Mouse (Mus musculus) heart, embryonic 16.5 days (tissue): ENCODE measurements around the gene Cyfip1. TPM values are rescaled to one million over a fixed set of nuclear protein-coding genes. Genes with fewer than 3 reads are reported as not detected.

Experiments used
- ATAC-seq: fragments of 200-750 bp; cut with Nextera tagmentation; replicated peaks from 2 replicates; pipeline ENCODE4 v1.8.0; 2017; ENCODE audit warnings: moderate number of reproducible peaks; ENCODE audit not compliant: insufficient read depth, low FRiP score; ENCODE audit errors: extremely low read depth
- H3K27ac ChIP-seq: fragments of 300-500 bp; sonication (generic); 2 replicates; pipeline ENCODE4 v1.5.1; 2014; ENCODE audit warnings: mild to moderate bottlenecking, low read length, control low read depth, moderate library complexity
- H3K27me3 ChIP-seq: fragments of 300-500 bp; sonication (generic); 2 replicates; pipeline ENCODE4 v1.6.1; 2014; ENCODE audit warnings: low read length, mixed read lengths; ENCODE audit not compliant: control insufficient read depth, insufficient read depth
- H3K36me3 ChIP-seq: fragments of 300-500 bp; sonication (generic); 2 replicates; pipeline ENCODE4 v1.6.1; 2014; ENCODE audit not compliant: control insufficient read depth, insufficient read depth
- H3K4me1 ChIP-seq: fragments of 300-500 bp; sonication (generic); 2 replicates; pipeline ENCODE4 v1.6.1; 2014; ENCODE audit warnings: low read length, mixed read lengths; ENCODE audit not compliant: control insufficient read depth, insufficient read depth
- H3K4me2 ChIP-seq: fragments of 300-500 bp; sonication (generic); 2 replicates; pipeline ENCODE4 v1.6.1; 2014; ENCODE audit warnings: low read depth, mild to moderate bottlenecking, control low read depth, low read length
- H3K4me3 ChIP-seq: fragments of 300-500 bp; sonication (generic); 2 replicates; pipeline ENCODE4 v1.5.1; 2014; ENCODE audit warnings: mild to moderate bottlenecking, control low read depth, low read length
- H3K9ac ChIP-seq: fragments of 300-500 bp; sonication (generic); 2 replicates; pipeline ENCODE4 v1.6.1; 2014; ENCODE audit warnings: low read length, control low read depth
- H3K9me3 ChIP-seq: fragments of 300-500 bp; sonication (generic); replicated peaks from 2 replicates; pipeline ENCODE4 v1.6.1; 2016; ENCODE audit warnings: low read length; ENCODE audit not compliant: control insufficient read depth
- WGBS: fragments of 180-500 bp; shearing (Covaris S2); extraction: QIAGEN DNeasy Blood & Tissue Kit; methylation state at CpG from one replicate; pipeline ENCODE4 v1.1.7; 2014; 5-methylcytosine and 5-hydroxymethylcytosine counted together
- polyA plus RNA-seq: library from polyadenylated mRNA; unstranded; fragments of >200 nt; fragmentation: Nextera tagmentation; extraction: Ambion mirVana; gene quantifications from 2 replicates; pipeline ENCODE4 v1.2.1, GENCODE M21; 2015

Gene Cyfip1
- polyA plus RNA-seq, 1 experiment from 2014 or later = 44.5 TPM

- ATAC-seq = no peak
- 0 out of 2 replicates have a peak, but pooled peaks cover 2% of the 10 kb centered on the region for H3K36me3 ChIP-seq
- WGBS = 85% methylated on average over 2 of the region's 2 CpGs
- no peak overlapping the region for H3K4me2 ChIP-seq
- no peak overlapping the region for H3K4me3 ChIP-seq
- no peaks in the 10 kb centered on the region for H3K27me3 ChIP-seq
- H3K9ac ChIP-seq = no peak overlapping the region
- H3K4me1 ChIP-seq = no peaks in the 10 kb centered on the region
- no peak overlapping the region for H3K27ac ChIP-seq
- no peaks in the 10 kb centered on the region; the same call in 1 of the 2 replicates for H3K9me3 ChIP-seq
Observed at GRCm38 (mm10) chr7:55974429-55974828, 132.9 kb downstream of the Cyfip1 start.

GRCm38 (mm10) chr7:55981511-55981910 is 140.0 kb downstream of the Cyfip1 start:
- WGBS = 88% methylated on average over 2 of the region's 2 CpGs

More at GRCm38 (mm10) chr7:55981511-55981910, 140.0 kb downstream of the Cyfip1 start:
- no peak overlapping the region for H3K4me2 ChIP-seq
- H3K27ac ChIP-seq = no peak overlapping the region
- no peak for ATAC-seq
- H3K4me3 ChIP-seq = no peak overlapping the region
- H3K4me1 ChIP-seq = no peaks in the 10 kb centered on the region
- no peak overlapping the region for H3K9ac ChIP-seq
- no peaks in the 10 kb centered on the region for H3K9me3 ChIP-seq
- no peaks in the 10 kb centered on the region for H3K27me3 ChIP-seq
- no peaks in the 10 kb centered on the region for H3K36me3 ChIP-seq

Other genes starting within 250 kb of the Cyfip1 start
- gene Siglech, start 73.6 kb upstream of the Cyfip1 start, polyA plus RNA-seq = 0.29 and 0.33 TPM in 2 replicates
- gene Tubgcp5, start 47.6 kb upstream of the Cyfip1 start, polyA plus RNA-seq = 17.0 and 22.6 TPM in 2 replicates
- gene Nipa2, start 120.7 kb downstream of the Cyfip1 start, polyA plus RNA-seq = 31.9 and 33.8 TPM in 2 replicates
- gene Nipa1, start 178.2 kb downstream of the Cyfip1 start, polyA plus RNA-seq = 3.5 and 4.4 TPM in 2 replicates
- 16.0 and 16.5 TPM in 2 replicates for gene Herc2, start 208.5 kb downstream of the Cyfip1 start, polyA plus RNA-seq